Mouse (Mus musculus): ENCODE measurements around the gene Sox13.

DNA sequence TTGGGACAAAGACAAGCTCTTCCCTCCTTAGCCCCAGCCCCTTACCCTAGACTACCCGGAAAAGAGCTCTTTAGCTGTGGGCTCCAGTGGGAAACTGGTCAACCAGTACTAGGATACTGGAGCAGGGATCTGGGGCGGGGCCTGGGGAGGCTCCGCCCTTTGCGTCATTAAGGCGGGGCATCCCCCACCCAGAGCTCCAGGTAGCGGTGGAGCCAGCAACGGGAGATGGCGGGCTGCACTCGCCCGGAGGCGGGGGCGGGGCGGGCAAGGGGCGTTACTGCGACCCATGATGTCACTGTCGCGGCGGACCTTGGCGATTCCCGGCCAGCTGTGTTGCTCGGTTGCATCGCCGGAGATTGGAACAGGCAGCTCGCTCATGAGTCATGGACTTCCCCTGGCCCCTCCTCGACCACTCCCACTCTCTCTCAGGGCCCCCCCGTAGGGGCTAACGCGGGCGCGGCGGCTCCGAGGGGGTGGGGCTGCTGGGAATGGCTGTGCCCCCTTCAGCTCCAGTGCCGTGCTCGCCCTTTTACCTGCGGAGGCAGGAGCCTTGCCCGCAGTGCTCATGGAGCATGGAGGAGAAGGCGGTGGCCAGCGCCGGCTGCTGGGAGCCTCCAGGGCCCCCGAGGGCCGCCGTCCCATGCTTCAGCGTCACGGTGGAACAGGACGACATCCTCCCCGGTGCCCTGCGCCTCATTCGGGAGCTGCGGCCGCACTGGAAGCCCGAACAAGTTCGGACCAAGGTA, 60.7 kb downstream of the Sox13 start, which contains the start of gene Etnk2:
- TF ChIP-seq MAX (IDR thresholded peaks at IDR 0.05; ENCODE audit: low read length) (no peak), MAZ (IDR thresholded peaks at IDR 0.05; ENCODE audit: low read depth, low read length) (no peak), HCFC1 (IDR thresholded peaks at IDR 0.05; ENCODE audit: low read depth, low read length) (no peak), TCF12 (IDR thresholded peaks at IDR 0.05; ENCODE audit: low read depth, low read length) (peak; percentile 11; the same call in 1 of the 2 replicates), EP300 (IDR thresholded peaks at IDR 0.05; ENCODE audit: low read length) (no peak), CTCF (conservative IDR thresholded peaks at IDR 0.05 in 1 of 2, IDR thresholded peaks at IDR 0.05 in 1 of 2; ENCODE audit: low read depth in 2 of 2, low read length in 2 of 2) (no peak), POLR2A (IDR thresholded peaks at IDR 0.05; ENCODE audit: low read depth, low read length) (no peak), TBP (conservative IDR thresholded peaks at IDR 0.05; ENCODE audit: low read depth, low read length) (no peak)

Measured in CH12.LX (cell line).